In genomic region chr8:54451323-54452021, GRCm38 (mm10) we compare ENCODE assay signal across 18 mouse cellular contexts.
DNase-seq lines count a peak whose midpoint lies in the region; ATAC-seq and TF ChIP-seq lines count a peak whose summit lies in the region.
"Had no signal": no experiment of that assay in that cellular context is flagged by ENCODE, and none has a peak within 500 bp of the region (broad histone marks: within the 10 kb centered on the region; RNA-seq: fewer than 3 reads in every experiment).

No protein-coding gene starts in this region.

- H3K4me2 ChIP-seq in forebrain, embryonic 16.5 days (ENCODE audit: low read length), result no peak overlapping the region
- no peak overlapping the region for H3K4me2 ChIP-seq in hindbrain, postnatal 0 days (ENCODE audit: low read depth, low read length)
- H3K4me2 ChIP-seq in myocyte (ENCODE audit: low read depth), result peak overlapping the region; percentile 1
- H3K4me2 ChIP-seq: neural tube, embryonic 15.5 days had no signal

- no peaks in the 10 kb centered on the region for H3K36me3 ChIP-seq in forebrain, embryonic 16.5 days (ENCODE audit: control insufficient read depth, insufficient read depth)
- no peaks in the 10 kb centered on the region for H3K36me3 ChIP-seq in forebrain, embryonic 10.5 days (replicated peaks)
- no peaks in the 10 kb centered on the region for H3K36me3 ChIP-seq in hindbrain, postnatal 0 days (ENCODE audit: insufficient read depth, low read length)
- no peaks in the 10 kb centered on the region for H3K36me3 ChIP-seq in myocyte (ENCODE audit: control insufficient read depth, insufficient read depth)
- H3K36me3 ChIP-seq: limb, embryonic 10.5 days; neural tube, embryonic 15.5 days had no signal

- no peak overlapping the region for H3K27ac ChIP-seq in forebrain, embryonic 16.5 days (ENCODE audit: low read length)
- no peak overlapping the region for H3K27ac ChIP-seq in forebrain, embryonic 10.5 days
- H3K27ac ChIP-seq in hindbrain, postnatal 0 days, result no peak overlapping the region
- H3K27ac ChIP-seq: limb, embryonic 10.5 days; neural tube, embryonic 15.5 days had no signal

- intact Hi-C loops in left cerebral cortex, postnatal 4 days (cut with DNase I), result no loop called here

- 46% methylated on average over 9 of the region's 9 CpGs for WGBS in forebrain, embryonic 16.5 days
- 84% methylated on average over 9 of the region's 9 CpGs for WGBS in forebrain, embryonic 10.5 days
- 24% methylated on average over 9 of the region's 9 CpGs for WGBS in hindbrain, postnatal 0 days

- H3K27me3 ChIP-seq in forebrain, embryonic 16.5 days (replicated peaks; ENCODE audit: control insufficient read depth, insufficient read depth, low read length), result no peaks in the 10 kb centered on the region
- no peaks in the 10 kb centered on the region for H3K27me3 ChIP-seq in forebrain, embryonic 10.5 days (ENCODE audit: poor library complexity, severe bottlenecking)
- H3K27me3 ChIP-seq in hindbrain, postnatal 0 days (ENCODE audit: insufficient read depth, low read length), result no peaks in the 10 kb centered on the region
- H3K27me3 ChIP-seq in myocyte (ENCODE audit: control insufficient read depth, insufficient read depth, insufficient read length), result no peaks in the 10 kb centered on the region
- H3K27me3 ChIP-seq: neural tube, embryonic 15.5 days had no signal

- ATAC-seq in forebrain, embryonic 16.5 days, result peak; percentile 59
- ATAC-seq in hindbrain, postnatal 0 days, result peak; percentile 74
- ATAC-seq: liver, postnatal 0 days had no signal

- H3K79me2 ChIP-seq in myocyte (ENCODE audit: control insufficient read depth, insufficient read depth), result no peaks in the 10 kb centered on the region

- H3ac ChIP-seq in myocyte (ENCODE audit: control insufficient read depth, insufficient read length), result no peak overlapping the region

- no peaks in the 10 kb centered on the region for H3K4me1 ChIP-seq in forebrain, embryonic 16.5 days (replicated peaks; ENCODE audit: control insufficient read depth, insufficient read depth, low read length)
- H3K4me1 ChIP-seq in forebrain, embryonic 10.5 days, result peaks cover 2% of the 10 kb centered on the region
- H3K4me1 ChIP-seq in hindbrain, postnatal 0 days (ENCODE audit: insufficient read depth, low read length), result no peaks in the 10 kb centered on the region
- H3K4me1 ChIP-seq: limb, embryonic 10.5 days; neural tube, embryonic 15.5 days had no signal

- H3K4me3 ChIP-seq in forebrain, embryonic 16.5 days (replicated peaks; ENCODE audit: low read length), result no peak overlapping the region
- H3K4me3 ChIP-seq in forebrain, embryonic 10.5 days, result no peak overlapping the region
- H3K4me3 ChIP-seq in hindbrain, postnatal 0 days (ENCODE audit: low read length), result no peak overlapping the region
- no peak overlapping the region for H3K4me3 ChIP-seq in myocyte
- H3K4me3 ChIP-seq: erythroblast, embryonic 14.5 days; limb, embryonic 10.5 days; megakaryocyte, embryonic 14.5 days; neural tube, embryonic 15.5 days had no signal

- no peak for TF ChIP-seq POLR2A in myocyte (IDR thresholded peaks at IDR 0.05; ENCODE audit: insufficient read length, low read depth)

- H3K9ac ChIP-seq in forebrain, embryonic 16.5 days (replicated peaks; ENCODE audit: low read depth, low read length), result no peak overlapping the region
- no peak overlapping the region for H3K9ac ChIP-seq in hindbrain, postnatal 0 days (replicated peaks; ENCODE audit: low read length)
- H3K9ac ChIP-seq: liver, postnatal 0 days; neural tube, embryonic 15.5 days had no signal

- H3K9me3 ChIP-seq in forebrain, embryonic 16.5 days (ENCODE audit: control insufficient read depth, low read length), result no peaks in the 10 kb centered on the region
- H3K9me3 ChIP-seq in forebrain, embryonic 10.5 days, result no peaks in the 10 kb centered on the region
- no peaks in the 10 kb centered on the region for H3K9me3 ChIP-seq in hindbrain, postnatal 0 days (ENCODE audit: low read length)
- H3K9me3 ChIP-seq: limb, embryonic 10.5 days; megakaryocyte, embryonic 14.5 days; neural tube, embryonic 15.5 days had no signal

- no peak for DNase-seq in forebrain, embryonic 10.5 days (ENCODE audit: extremely low spot score, low spot score)
- DNase-seq in left cerebral cortex, postnatal 4 days, result peak; percentile 8
- no peak for DNase-seq in left cerebral cortex, adult 8-10 months (ENCODE audit: low spot score in 2 of 2)
- peak; percentile 36 for DNase-seq in hindbrain, postnatal 0 days (ENCODE audit: low spot score)
- no peak for DNase-seq in kidney, adult 9 months
- DNase-seq: gastrocnemius, postnatal 36 days; kidney, adult 11 months; kidney, postnatal 10 days; layer of hippocampus, postnatal 36 days; liver, postnatal 0 days; lung, postnatal 14 days; thymus, postnatal 14 days had no signal

- TF ChIP-seq CTCF in hindbrain, postnatal 0 days (IDR thresholded peaks at IDR 0.05; ENCODE audit: low read depth), result no peak

TF ChIP-seq in myocyte, 11 proteins besides CTCF, POLR2A, EP300 and RAD21:
- TF ChIP-seq MAX (IDR thresholded peaks at IDR 0.05; ENCODE audit: low read depth), result no peak
- TF ChIP-seq MYOD1 (IDR thresholded peaks at IDR 0.05; ENCODE audit: control insufficient read depth in 1 of 3, insufficient read length in 2 of 3, low read depth in 2 of 3), result no peak
- no peak for TF ChIP-seq TCF3 (IDR thresholded peaks at IDR 0.05; ENCODE audit: insufficient read length, low read depth)
- TF ChIP-seq REST (IDR thresholded peaks at IDR 0.05; ENCODE audit: insufficient read depth, insufficient read length), result no peak
- TF ChIP-seq POLR2AphosphoS2 (IDR thresholded peaks at IDR 0.05; ENCODE audit: insufficient read length, low read depth), result no peak
- TF ChIP-seq TCF12 (IDR thresholded peaks at IDR 0.05; ENCODE audit: insufficient read depth, poor library complexity, severe bottlenecking), result no peak
- no peak for TF ChIP-seq USF1 (IDR thresholded peaks at IDR 0.05; ENCODE audit: low read depth)
- no peak for TF ChIP-seq MYOG (IDR thresholded peaks at IDR 0.05; ENCODE audit: control insufficient read depth in 1 of 3, insufficient read depth in 1 of 3, insufficient read length in 2 of 3, low read depth in 2 of 3)
- no peak for TF ChIP-seq CEBPB (IDR thresholded peaks at IDR 0.05; ENCODE audit: insufficient read depth, poor library complexity, severe bottlenecking)
- no peak for TF ChIP-seq SRF (IDR thresholded peaks at IDR 0.05; ENCODE audit: control insufficient read depth, insufficient read length, low read depth)
- no peak for TF ChIP-seq E2F4 (IDR thresholded peaks at IDR 0.05; ENCODE audit: insufficient read depth)
TF ChIP-seq in myocyte: peak in this region for 0.

Comparison
In these comparisons a context has a peak if more than half of its experiments do, and no peak if none do; other contexts are left out.
1. DNase-seq: peak in left cerebral cortex, postnatal 4 days (single experiment) and hindbrain, postnatal 0 days (single experiment); none in forebrain, embryonic 10.5 days (single experiment), left cerebral cortex, adult 8-10 months (0 of 2) and kidney, adult 9 months (single experiment).